Mouse (Mus musculus) gastrocnemius, postnatal 10 days (tissue): ENCODE results near the gene Arhgap4. TPM values are rescaled to one million over a fixed set of nuclear protein-coding genes. Genes with fewer than 3 reads are reported as not detected.
A peak's percentile ranks its signal among the peaks of the same experiment; 100 is the strongest.

Experiments used
- DNase-seq: peaks from one replicate; pipeline ENCODE4 v3.0.0; 2021; ENCODE audit warnings: mixed read lengths
- total RNA-seq, 2 experiments: library from RNA; stranded (reverse); gene quantifications; 2 replicates each; pipeline ENCODE4 v1.2.3; 2021

The Arhgap4 gene
- total RNA-seq, 2 experiments from 2014 or later: 0.85 to 2.0 TPM

DNA sequence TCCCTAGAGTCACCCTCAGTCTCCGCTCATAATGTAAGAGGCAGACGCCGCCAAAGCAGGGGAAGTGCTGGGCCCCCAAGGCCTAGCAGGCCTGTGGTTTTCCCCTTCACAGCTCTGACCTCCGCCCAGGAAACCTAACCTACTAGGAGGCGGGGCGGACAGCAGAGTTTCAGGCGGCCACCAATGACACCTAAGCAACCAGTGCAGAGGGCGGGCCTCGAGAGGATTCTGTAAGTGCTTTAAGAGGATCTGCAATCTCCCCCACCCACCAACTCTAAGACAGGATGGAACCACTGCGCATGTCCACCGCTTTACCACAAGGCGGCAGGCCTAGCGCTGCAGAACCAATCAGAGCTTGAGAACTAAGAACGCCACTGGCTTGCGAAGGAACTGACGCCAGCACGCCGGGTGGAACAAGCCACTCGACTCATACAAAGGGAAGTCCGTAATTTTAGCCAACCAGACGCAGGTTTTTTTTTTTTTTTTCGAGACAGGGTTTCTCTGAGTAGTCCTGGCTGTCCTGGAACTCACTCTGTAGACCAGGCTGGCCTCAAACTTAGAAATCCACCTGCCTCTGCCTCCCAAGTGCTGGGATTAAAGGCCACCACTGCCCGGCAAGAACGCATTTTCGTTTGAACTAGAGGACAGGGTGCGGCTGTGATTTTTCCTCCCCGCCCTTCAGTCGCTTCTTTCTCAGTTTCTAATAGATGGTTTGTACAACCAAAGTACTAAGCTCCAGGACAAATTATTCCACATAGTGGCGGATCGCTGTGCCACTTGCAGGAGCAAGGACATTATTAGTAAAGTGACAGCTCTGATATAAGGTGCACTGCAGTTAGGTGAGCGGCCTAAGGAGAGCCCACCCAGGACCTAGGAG, 6.6 kb downstream of the Arhgap4 start:
- peak; percentile 79 for DNase-seq

GRCm38 (mm10) chrX:73911588-73911987, 10.1 kb downstream of the Arhgap4 start:
- DNase-seq: no peak

DNA sequence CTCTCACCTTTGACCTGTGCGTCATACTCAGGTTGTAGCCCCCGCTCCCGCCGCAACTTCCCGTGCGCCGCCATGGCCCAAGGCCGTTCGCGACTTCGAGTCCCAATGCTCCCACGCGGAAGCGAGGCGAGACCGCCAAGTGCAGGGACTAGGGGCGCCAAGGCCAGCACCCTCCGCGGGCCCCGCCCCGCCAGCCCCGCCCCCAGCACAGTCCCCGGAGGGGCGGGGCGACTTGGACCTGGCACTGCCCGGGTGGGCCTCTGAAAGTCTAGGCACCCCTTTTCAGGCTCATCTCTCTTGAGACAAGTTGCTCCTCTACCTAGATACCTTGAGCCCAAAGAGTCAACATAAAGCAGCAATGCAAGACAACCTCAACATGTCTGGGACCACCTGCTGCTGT, 10.5 kb downstream of the Arhgap4 start:
- DNase-seq: peak; percentile 7

- DNase-seq: no peak
Observed at GRCm38 (mm10) chrX:73910451-73910850, 11.2 kb downstream of the Arhgap4 start.

DNA sequence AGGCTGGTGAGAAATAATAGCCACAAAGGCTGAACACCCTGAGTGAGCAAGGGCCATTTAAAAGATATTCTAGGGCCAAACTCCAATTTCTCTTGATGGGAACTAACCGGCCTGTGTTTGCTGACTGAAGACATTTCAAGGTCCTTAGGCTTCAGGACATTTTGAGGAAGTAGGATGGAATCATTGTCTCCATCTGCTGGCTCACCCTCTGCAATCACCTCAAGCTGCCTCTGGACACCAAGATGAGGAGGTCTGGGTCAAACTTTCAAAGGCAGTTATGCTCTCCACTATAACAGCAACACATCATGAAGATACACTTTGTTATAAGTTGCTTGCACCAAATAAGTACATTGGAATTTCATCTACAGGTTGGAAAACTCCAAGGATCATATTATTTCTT, 11.6 kb downstream of the Arhgap4 start:
- DNase-seq: no peak

- DNase-seq: no peak
Observed at GRCm38 (mm10) chrX:73897959-73898358, 23.7 kb downstream of the Arhgap4 start.

DNA sequence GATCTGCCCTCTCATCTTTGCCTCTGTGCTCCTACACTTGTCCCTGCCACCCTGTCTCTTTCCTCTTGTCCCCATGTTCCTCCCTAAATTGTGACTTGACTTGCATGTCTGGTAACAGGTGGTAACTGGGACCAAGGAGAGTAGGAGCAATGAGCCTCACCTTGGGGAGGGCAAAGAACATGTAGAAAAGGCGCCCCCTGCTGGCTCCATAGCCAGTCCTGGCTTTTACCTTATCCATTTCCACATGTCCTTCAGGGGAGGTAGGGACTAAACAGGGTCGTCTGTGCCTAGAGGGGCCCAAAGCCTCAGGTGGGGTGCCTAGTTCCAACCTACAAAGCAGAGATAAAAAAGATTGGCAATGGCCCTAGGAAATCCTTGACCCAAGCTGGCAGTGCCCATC, 26.0 kb downstream of the Arhgap4 start, which contains the start of gene L1cam:
L1cam (minus strand) TSS at position 387 of the 400 bp plus-strand sequence.
- peak; percentile 47 for DNase-seq

DNA sequence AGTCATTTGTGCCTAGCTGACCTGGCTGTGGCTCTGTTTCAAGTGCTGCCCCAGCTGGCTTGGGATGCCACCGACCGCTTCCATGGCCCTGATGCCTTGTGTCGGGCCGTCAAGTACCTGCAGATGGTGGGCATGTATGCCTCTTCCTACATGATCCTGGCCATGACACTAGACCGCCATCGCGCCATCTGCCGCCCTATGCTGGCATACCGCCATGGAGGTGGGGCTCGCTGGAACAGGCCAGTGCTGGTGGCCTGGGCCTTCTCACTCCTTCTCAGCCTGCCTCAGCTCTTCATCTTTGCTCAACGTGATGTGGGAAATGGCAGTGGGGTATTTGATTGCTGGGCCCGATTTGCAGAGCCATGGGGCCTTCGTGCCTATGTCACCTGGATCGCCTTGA, 28.8 kb downstream of the Arhgap4 start:
- DNase-seq: no peak

DNA sequence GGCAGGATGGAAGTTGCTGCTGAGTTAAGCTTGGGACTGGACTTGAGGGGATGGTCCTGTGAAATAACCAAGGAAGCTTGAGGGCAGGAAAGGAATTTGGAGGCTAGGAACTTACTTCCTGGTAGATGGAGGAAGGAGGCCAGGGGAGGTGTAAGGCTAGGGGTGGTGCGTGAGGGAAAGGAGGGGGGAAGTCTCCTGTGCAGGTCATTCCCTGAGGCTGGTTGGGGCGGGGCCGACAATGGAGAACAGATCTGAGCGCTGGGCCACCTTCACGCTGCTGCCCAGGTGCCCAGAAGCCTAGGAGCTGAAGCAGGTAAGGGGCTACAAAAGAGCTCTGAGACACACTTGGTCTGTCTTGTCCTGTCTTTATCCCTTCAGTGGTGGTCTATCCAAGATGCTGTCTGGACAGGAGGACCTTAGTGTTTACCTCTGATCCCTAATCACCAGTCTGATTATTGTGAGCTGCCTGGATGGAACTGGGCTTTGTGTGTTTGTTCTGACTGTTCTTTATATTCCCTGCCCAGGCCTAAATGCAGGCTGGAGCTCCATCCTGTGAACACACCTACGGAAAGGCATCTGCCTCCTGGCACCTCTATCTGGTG, 30.0 kb downstream of the Arhgap4 start, which contains the start of gene Avpr2:
Avpr2 (plus strand) TSS at position 552 of the 602 bp plus-strand sequence.
- DNase-seq: no peak

DNA sequence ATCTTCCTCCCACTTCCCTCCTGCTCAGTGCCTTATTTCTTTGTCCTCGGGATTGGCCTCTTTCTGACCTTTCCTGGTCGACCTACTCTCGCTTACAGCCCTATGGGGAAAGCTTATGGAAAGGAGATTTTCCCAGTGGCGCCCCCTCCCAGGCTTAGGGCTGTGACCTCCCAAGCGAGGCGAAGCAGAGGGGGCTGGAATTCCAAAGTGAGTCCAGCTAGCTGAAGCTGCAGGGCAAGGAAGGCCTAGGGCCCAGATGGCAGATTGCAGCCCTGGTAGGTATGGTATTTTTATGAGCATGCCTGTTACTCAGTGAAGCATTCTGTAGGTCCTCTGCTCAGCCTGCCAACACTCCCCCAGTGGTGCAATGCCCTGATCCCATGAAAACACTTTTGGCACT, 40.2 kb downstream of the Arhgap4 start:
- DNase-seq: no peak

- DNase-seq: no peak
Observed at GRCm38 (mm10) chrX:73881036-73881427, 40.6 kb downstream of the Arhgap4 start.

- no peak for DNase-seq
Observed at GRCm38 (mm10) chrX:73880194-73881035, 41.3 kb downstream of the Arhgap4 start.

- no peak for DNase-seq
Observed at GRCm38 (mm10) chrX:73877014-73877413, 44.7 kb downstream of the Arhgap4 start.

- DNase-seq: no peak
Observed at GRCm38 (mm10) chrX:73875881-73876280, 45.8 kb downstream of the Arhgap4 start.

DNA sequence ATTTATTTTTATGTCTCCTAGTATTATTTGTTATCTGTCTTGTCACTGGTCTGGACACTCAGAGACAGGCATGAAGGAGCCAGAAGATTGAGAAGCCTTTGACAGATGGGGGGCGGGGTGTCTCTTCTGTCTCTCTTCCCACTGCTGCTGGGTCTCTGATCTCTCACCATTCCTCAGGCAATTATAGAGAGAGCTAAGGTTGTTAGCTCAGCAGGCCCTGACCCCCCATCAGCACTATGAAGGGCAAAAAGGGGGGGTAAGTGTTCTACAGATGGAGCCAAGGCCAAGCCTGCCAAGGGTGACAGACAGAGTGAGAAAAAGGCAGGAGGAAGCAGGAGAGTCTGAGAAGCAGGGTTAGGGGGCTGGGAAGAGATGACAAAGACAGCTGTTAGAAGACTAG, 49.7 kb downstream of the Arhgap4 start:
- DNase-seq: no peak

DNA sequence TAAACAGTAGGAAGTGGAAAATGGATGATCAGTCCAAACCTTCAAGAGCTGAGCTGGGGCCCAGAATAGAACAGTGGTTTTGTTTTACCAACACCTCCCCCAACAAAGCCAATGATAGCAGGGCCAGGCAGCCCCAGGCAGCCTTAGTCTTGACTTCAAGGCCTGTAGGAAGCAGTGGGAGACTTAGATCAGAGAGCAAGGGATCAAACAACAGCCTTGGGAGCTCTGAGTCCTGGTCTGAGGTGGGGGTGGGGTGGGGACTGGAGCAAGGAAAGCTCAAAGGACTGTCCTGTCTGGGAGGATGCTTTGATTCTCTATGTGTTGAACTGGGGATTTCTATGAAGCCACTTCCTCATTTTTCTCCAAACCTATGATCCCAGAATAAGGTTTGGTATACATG, 50.2 kb downstream of the Arhgap4 start:
- no peak for DNase-seq

- DNase-seq: peak; percentile 40
Observed at GRCm38 (mm10) chrX:73869334-73869733, 52.3 kb downstream of the Arhgap4 start.

- no peak for DNase-seq
Observed at GRCm38 (mm10) chrX:73867852-73868251, 53.8 kb downstream of the Arhgap4 start.

GRCm38 (mm10) chrX:73867256-73867655, 54.4 kb downstream of the Arhgap4 start:
- no peak for DNase-seq

DNA sequence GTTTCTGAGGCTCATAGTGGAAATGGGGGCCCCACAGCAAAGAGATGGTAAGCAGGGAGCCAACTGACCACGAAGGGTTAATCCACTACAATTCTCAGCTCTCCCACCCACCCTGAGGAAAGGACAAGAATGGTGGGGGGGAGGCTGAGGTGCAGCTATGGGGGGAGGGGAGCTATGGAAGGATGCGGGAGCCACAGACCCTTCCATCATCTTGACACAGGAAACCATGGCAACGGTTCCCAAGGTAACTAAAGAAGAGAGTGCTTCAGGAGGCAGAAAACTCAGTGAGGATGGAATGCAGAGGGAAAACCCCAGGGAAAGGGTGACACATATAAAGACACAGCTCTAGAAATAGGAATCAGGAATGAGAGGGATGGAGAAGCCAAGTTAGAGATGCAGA, 57.0 kb downstream of the Arhgap4 start:
- no peak for DNase-seq

DNA sequence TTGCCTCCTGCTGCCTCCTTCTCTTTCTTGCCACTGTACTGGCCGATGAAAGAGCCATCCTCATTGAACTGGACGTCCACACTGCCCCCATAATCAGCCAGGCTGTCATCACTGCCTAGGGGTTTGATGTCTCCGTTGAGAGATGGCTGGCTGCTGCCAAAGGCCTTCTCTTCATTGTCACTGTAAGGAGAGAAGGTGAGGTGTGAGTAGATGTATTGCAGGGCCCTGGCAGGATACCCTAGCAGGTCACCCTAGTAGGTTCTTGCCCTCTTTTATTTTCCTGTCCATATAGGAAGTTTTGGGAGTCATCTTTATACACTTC, 66.6 kb downstream of the Arhgap4 start:
- DNase-seq: no peak

DNA sequence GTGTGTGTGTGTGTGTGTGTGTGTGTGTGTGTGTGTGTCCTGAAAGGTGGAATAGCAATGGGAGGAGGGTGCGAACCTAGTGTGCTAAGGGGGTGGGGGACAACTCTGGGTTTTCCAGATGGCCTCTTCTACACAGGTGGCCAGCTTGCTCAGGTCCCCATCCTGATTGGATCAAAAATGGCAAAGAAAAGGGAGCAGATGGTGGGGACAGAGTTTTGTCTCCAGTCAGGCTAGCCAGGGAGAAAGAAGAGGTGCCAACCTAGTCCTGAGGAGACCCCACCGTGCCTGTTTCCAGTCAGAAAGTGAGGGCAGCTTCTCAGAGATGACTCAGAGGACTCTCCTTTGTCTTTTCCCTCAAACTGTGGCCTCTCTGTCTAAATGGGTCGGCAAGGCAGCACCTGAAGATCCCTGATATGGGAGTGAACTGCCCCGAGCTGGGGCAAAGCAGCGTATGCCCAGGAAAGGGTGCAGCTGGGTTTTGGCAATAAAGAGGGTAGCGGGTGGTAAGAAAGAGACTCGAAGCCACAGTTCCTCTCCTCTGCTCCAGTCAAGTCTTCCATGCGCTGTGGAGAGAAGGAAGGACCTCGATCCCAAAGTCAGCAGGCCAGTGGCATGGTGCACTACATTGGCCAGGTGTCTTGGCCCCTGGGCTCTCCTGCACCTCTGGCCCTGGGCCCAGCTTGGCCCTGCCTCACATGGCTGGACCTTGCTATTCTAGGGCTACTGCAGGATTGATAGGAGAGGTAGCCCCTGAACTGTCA, 67.2 kb downstream of the Arhgap4 start:
- no peak for DNase-seq
